Mouse (Mus musculus): ENCODE results near the gene Gm14597.
"Not testable (repeated sequence)": the region's sequence is repeated elsewhere in the genome, so short reads cannot be mapped to it uniquely, and the experiment has no call there.

Gene Gm14597

DNA sequence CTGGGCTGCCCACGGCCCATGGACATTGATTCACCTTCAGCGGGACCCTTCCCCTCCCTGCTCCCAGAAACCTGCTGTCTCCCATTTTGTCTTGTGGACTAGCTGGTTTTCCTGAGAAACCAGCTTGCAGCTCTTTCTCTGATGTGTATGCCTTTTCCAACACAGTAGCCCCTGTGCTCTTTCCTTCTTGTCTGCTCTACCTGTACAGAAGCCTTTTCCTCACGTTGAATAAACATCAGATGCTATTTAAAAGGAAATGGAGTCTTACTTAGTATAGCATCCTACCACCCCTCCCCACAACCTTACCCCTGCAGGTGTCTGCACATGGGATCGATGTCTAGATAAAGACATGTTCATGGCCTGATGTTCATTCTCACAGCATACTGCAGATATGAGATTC lies at the start of gene Gm14597:
Gene Gm14597, minus strand, starts transcription at position 101 of the 400 bp plus-strand sequence.
- not testable (repeated sequence) for DNase-seq (ENCODE audit: low read depth, low spot score)

DNA sequence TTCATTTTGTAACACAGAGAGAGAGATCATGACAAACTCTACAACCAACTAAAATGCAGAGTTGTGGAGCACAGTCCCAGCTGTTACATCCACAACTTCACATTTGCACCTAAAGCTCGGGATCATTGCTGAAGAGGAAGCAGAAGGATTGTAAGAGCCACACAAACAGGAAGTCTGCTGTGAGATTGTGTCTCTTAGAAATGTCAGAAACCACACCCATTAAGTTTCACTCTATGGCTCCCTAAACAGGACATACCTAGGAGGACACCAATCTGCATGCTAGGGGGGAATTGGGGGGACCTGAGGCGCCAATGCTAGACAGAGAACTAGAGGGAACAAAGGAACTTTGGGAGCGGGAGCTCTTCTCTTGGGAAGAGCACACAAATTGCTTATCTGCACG lies 44.1 kb upstream of the Gm14597 start:
- not testable (repeated sequence) for DNase-seq (ENCODE audit: low read depth, low spot score)

DNA sequence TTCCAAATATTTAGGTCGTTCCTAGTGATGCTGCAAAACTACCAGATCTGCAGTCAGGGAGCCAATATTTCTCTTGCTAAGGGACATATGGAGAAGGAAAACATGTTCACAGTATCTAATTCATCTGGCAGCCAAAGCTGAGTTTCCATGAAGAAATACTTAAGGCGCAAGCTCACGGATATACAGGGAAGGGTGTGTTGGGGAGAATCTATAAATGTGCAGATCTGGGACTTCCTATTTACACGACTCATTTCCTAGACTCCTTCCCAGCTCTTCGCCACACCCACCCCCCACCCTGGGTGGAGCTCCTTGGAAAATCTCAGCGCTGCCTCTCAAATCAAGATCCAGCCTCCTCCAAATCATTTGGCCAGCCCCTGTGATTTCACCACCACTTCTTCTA lies 37.1 kb upstream of the Gm14597 start:
- peak; percentile 3 for DNase-seq (ENCODE audit: low read depth, low spot score)

DNA sequence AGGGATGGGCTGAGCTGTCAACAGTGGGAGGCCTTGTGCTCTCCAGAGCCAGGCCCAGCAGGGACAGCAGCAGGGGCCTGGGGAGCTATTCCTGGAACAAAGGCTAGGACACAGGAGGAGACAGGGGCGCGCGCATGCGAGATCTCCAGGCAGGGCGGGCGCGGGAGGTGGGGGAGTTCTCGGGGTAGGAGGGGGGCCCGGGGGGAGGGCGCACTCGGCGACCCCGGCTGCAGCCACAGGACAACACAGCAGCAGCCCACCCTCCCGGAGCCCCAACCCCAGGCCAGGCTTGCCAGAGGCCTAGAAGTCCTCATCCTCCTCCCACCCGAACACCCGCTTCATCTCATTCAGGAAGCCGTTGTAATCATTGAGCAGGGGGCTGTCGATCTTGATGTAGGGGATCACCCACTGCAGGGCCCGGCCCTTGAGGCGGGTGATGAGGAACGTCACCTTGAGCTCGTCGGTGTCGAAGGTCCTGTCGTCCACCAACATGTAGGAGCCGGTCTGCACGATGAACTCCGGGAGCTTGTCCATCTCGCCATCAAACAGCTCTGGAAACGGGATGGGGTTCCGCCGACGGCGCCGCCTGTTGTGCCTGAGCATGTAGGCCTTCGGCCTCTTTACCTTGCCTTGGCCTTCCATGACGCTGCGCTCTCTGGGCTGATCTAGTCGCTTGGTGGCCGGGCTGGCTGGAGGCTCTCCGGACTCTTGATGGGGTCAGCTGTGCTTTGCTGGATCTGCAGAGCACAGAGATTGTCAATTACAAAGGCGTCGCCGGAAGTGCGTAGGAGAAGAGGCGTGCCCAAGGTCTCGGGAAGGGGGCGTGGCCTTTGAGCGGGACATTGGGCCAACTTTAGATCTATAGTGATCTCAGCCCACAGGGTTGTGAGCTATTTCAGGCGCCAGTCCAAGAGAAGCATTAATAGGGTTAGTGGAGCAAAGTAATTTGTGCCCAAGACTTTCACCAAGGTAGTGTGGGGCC lies 34.5 kb upstream of the Gm14597 start, which contains the start of gene Rtl8a:
Gene Rtl8a, minus strand, starts transcription at position 703 of the 982 bp plus-strand sequence.
- peak; percentile 50 for DNase-seq (ENCODE audit: low read depth, low spot score)

DNA sequence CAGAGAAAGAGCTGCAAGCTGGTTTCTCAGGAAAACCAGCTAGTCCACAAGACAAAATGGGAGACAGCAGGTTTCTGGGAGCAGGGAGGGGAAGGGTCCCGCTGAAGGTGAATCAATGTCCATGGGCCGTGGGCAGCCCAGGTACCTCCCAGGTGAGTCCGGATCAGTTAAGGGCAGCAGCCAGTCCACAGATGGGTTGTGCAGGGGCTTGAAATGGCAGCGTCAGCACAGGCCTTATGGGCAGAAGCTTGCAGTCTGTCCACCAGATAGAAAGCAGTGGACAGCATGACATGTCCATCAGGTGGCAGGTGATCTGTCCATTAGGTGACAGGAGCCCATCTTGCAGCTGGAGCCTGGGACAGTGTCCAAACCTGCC lies 33.8 kb upstream of the Gm14597 start:
- not testable (repeated sequence) for DNase-seq (ENCODE audit: low read depth, low spot score)

DNA sequence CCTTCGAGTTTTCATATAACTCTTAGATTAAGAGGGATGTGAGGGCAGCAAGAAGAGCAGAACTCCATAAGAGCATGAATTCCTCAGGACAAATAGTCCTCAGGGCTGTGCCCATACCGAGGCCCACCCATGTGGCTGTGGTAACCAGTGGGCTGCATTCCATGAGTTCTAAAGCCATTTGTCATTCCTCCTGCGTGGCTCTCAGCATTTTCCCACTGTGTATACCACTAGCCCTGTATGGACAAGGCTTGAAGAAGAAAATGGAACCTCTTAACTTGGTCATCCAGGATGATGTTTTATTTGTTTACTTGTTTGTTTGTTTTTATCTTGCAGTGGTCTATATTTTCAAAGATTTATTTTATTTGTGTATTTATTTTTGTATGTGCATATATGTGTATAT lies 29.3 kb upstream of the Gm14597 start:
- DNase-seq (ENCODE audit: low read depth, low spot score) = not testable (repeated sequence)

DNA sequence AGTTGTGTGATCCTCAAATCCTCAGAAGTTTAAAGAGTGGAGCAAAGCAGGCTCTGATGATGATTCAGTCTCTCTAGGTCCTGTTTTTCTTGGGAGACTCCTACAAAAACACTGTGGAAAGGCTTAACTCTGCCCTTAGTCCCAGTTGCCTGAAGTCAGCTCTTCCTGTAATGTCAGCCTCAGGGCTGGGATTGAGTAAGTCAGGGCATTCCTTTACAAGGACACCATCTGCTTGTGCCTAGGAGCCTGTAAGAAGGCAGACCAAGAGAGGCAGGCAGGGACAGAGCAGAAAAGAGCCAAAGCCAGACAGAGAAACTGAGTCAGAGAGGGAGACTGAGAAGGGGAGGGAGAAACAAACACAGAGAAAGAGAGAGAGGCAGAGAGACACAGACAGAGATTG lies 2.6 kb upstream of the Gm14597 start:
- DNase-seq (ENCODE audit: low read depth, low spot score) = not testable (repeated sequence)

DNA sequence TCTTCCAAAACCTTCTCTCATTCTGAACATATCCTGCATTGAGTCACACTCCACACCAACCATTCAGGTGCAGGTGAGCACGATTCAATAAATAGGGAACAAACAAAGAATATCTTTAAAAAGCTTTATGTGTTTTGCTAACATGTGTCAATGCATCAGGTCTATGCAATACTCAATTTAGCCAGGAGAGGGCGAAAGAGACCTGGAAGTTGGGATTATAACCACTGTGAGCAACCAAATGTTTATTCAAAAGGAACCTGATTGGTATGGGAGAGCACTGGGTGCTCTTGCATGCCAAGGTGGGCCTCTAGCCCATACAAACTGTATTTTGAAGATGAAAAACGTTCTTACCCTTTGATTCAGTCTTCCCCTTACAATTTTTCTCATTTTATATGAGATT lies 1.8 kb upstream of the Gm14597 start:
- DNase-seq (ENCODE audit: low read depth, low spot score) = no peak

DNA sequence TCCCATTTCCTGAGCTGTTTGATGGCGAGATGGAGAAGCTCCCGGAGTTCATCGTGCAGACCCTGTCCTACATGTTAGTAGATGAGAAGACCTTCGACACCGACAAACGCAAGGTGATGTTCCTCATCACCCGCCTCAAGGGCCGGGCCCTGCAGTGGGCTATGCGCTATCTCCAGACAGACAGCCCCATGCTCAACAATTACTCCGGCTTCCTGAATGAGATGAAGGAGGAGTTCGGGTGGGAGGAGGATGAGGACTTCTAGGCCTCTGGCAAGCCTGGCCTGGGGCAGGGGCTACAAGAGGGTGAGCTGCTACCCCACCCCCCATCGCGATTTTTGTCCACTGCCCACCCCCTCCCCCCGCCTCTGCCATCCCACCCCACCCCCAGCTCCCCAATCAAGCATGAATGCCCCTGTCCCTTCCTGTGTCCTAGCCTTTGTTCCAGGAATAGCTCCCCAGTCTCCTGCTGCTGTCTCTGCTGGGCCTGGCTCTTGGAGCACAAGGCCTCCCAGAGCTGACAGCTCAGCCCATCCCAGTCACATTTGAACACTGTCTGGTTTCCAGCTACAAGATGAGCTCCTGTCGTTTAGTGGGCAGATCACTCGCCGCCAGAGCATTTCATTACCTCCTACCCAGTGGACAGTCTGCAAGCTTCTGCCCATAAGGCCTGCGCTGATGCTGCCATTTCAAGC lies 511 bp downstream of the Gm14597 start:
- DNase-seq (ENCODE audit: low read depth, low spot score) = no peak

DNA sequence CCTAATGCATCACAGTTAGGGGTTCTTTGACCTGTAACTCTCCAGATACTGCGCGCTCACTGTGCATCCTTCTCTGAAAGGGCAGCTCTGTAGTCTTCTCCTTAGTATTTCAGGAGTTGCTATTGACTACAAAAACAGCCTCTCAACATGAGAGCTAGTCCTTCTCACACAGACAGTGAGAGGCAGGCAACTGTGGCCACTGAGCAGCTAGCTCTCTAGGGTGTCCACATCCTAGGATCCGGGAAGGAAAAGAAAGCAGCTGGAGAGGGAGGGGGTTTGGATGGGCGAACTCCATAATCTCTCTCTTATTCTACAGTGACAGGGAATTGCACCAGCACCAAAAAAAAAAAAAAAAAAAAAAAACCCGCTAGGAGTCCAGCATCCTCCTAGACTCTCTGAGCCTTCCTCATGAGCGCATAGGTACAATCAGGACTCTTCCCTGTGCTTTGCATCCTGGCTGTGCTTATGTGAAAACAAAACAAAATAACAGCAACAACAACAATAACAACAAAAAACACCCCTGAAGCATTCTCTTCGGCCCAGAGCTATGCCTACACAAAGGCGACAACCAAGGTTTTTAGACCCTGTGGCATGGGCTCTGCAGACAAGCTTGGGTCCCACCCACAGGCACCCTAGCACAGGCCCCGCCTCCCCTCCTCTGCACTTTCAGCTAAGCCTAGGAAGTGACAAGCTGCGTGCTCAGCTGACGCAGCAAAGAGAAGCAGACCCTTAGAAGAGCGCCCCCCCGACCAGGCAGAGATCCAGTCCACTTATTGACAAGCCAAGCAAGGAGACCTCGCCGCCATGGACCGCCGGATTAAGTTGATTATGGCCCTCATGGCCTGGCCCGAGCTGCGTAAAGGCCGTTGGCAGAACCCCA lies 1.3 kb downstream of the Gm14597 start, which contains the start of gene Rtl8c:
Gene Rtl8c, plus strand, starts transcription at position 791 of the 880 bp plus-strand sequence.
- peak; percentile 73 for DNase-seq (ENCODE audit: low read depth, low spot score)

DNA sequence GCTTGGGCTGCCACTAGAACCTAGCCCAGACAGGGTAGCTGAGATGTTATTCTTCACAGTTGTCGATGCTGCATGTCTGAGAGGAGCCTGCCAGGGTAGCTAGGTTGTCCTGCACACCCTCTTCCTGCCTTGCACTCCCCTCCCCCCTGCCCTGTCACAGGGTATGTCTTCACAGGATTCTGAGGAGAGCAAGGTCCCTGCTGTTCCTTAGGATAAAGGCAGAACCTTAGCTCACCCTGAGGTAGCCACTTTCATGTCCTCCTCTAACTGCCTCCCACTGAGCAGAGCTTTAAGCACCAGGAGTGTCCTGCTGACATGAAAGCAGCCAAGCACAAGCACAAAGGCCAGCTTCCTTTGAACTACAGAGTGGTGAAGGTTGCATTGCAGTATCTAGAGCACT lies 2.6 kb downstream of the Gm14597 start:
- DNase-seq (ENCODE audit: low read depth, low spot score) = not testable (repeated sequence)

DNA sequence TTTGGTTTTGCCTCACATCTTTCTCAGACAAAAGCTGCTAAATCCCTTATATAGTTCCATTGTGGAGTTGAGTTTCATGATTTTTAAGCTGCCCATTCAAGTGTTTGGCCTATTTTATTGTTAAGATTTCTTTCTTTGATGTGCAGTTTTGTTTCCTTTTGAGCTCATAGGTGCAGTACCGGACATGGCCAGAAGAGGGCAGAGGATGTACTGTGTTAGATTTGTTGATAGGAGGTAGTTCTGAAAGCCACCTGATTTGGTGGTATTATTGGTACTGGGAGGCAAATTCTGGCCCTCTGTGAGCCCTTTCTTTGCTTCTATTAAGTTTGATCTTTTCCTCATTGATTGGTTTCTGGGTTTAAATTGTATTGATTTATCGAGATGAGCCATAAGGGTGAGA lies 8.8 kb downstream of the Gm14597 start:
- not testable (repeated sequence) for DNase-seq (ENCODE audit: low read depth, low spot score)

DNA sequence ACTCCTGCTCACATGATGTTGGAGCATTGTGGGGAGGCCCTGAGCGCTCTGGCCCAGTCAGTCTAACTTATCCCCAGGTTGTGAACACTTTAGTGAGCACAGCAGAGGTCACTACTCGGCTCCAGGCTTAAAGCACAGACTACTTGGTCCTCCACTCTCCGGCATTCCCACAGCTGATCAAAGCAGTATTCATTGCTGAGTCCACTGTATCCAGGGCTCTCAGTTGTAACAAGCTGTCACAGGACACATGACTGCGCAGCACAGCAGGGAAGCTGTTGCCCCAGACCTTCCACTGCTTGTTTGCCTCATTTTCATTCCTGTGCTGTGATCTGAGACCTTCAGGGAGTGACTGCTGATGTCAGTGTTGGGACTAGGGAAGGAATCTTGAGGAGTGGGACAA lies 25.4 kb downstream of the Gm14597 start:
- DNase-seq (ENCODE audit: low read depth, low spot score) = not testable (repeated sequence)

DNA sequence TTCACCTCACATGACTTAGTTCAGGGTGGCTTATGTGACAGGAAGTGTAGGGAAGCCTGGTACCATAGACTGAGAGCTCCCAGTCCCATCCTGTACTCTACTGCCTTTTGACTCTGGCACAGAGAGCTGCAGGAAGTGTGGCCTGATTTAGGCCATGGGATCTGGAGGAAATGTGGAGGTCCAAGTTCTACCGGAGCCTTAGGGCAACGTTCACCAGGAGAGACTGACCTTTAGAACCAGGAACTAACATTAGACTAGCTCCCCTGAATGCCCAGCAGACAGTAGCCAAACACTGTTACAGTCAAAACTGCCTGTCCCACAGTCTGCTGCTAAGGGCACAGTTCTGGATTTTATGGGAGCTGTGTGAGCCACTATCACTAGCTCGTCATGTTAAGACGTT lies 27.4 kb downstream of the Gm14597 start:
- not testable (repeated sequence) for DNase-seq (ENCODE audit: low read depth, low spot score)

DNA sequence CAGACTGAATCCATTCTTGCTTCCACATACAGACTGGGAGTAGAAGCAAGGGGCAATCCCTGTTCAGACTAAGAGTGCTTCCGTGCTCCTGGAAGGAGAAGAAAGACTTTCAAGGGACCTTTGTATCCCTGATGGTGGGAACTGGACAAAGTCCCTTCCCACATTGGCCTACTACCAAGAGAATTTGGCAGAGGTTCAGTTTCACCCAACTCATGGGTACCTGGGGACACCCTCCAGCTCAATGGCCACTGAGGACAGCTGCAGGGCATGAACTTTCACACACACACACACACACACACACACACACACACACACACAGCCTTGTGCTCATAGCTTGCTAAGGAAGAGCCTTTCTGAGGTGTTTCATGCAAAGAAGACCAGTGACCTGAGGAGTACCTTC lies 29.5 kb downstream of the Gm14597 start:
- DNase-seq (ENCODE audit: low read depth, low spot score) = no peak

All from brain, embryonic 18.5 days (tissue).